Mouse (Mus musculus) liver, postnatal 0 days (tissue): ENCODE data around the gene Nup210l. TPM values are rescaled to one million over a fixed set of nuclear protein-coding genes. Genes with fewer than 3 reads are reported as not detected.

Experiments
- ATAC-seq: fragments of 200-750 bp; cut with Nextera tagmentation; 2 replicates; pipeline ENCODE4 v1.8.0; 2017; ENCODE audit warnings: mild to moderate bottlenecking, moderate library complexity
- DNase-seq: peaks from one replicate; pipeline ENCODE4 v3.0.0-alpha.2; 2016
- H3K27ac ChIP-seq: fragments of 300-500 bp; sonication (generic); 2 replicates; pipeline ENCODE4 v1.5.1; 2014; ENCODE audit warnings: antibody characterized with exemption, moderate library complexity, mild to moderate bottlenecking, low read depth
- H3K27me3 ChIP-seq: fragments of 300-500 bp; sonication (generic); 2 replicates; pipeline ENCODE4 v1.6.1; 2014; ENCODE audit warnings: low read length, control low read depth, mixed read lengths; ENCODE audit not compliant: insufficient read depth
- H3K36me3 ChIP-seq: fragments of 300-500 bp; sonication (generic); replicated peaks from 2 replicates; pipeline ENCODE4 v1.6.1; 2014; ENCODE audit warnings: mild to moderate bottlenecking, control low read depth, low read length, moderate library complexity, mixed read lengths; ENCODE audit not compliant: insufficient read depth
- H3K4me1 ChIP-seq: fragments of 300-500 bp; sonication (generic); 2 replicates; pipeline ENCODE4 v1.6.1; 2014; ENCODE audit warnings: antibody characterized with exemption, mild to moderate bottlenecking, control low read depth; ENCODE audit not compliant: insufficient read depth
- H3K4me2 ChIP-seq: fragments of 300-500 bp; sonication (generic); 2 replicates; pipeline ENCODE4 v1.6.1; 2014; ENCODE audit warnings: low read depth, mild to moderate bottlenecking, low read length, moderate library complexity, mixed read lengths
- H3K4me3 ChIP-seq: fragments of 300-500 bp; sonication (generic); 2 replicates; pipeline ENCODE4 v1.5.1; 2014; ENCODE audit warnings: low read depth, low read length
- H3K9ac ChIP-seq: fragments of 300-500 bp; sonication (generic); replicated peaks from 2 replicates; pipeline ENCODE4 v1.6.1; 2014; ENCODE audit warnings: mild to moderate bottlenecking, moderate library complexity
- H3K9me3 ChIP-seq: fragments of 300-500 bp; sonication (generic); 2 replicates; pipeline ENCODE4 v1.6.1; 2016; ENCODE audit warnings: mild to moderate bottlenecking, control low read depth, low read length, mixed read lengths
- CTCF ChIP-seq: sonication (generic); IDR thresholded peaks from 2 replicates; pipeline ENCODE4 v1.5.1; 2016; ENCODE audit warnings: antibody characterized with exemption, low read depth
- EP300 ChIP-seq: IDR thresholded peaks from 2 replicates; pipeline ENCODE4 v1.6.1; 2016; ENCODE audit warnings: antibody characterized with exemption, low read depth, mild to moderate bottlenecking
- WGBS: fragments of 180-500 bp; shearing (Covaris S2); extraction: QIAGEN DNeasy Blood & Tissue Kit; methylation state at CpG from one replicate; pipeline ENCODE4 v1.1.7; 2014; ENCODE audit not compliant: insufficient replicate concordance; 5-methylcytosine and 5-hydroxymethylcytosine counted together
- polyA plus RNA-seq: library from polyadenylated mRNA; unstranded; fragments of >200 nt; fragmentation: Nextera tagmentation; extraction: Ambion mirVana; gene quantifications from 2 replicates; pipeline ENCODE4 v1.2.1, GENCODE M21; 2015

Nup210l gene
- polyA plus RNA-seq, 1 experiment from 2014 or later: 0.04 TPM

- Histone ChIP-seq H3K4me2 (no peak overlapping the region), H3K4me3 (no peak overlapping the region), H3K27ac (no peak overlapping the region), H3K9ac (no peak overlapping the region), H3K27me3 (no peaks in the 10 kb centered on the region), H3K36me3 (peaks cover 23% of the 10 kb centered on the region), H3K4me1 (no peaks in the 10 kb centered on the region), H3K9me3 (no peaks in the 10 kb centered on the region)
- ATAC-seq (no peak), DNase-seq (no peak)
- no peak for TF ChIP-seq CTCF
- no peak for TF ChIP-seq EP300
- 77% methylated on average over 2 of the region's 2 CpGs for WGBS
Observed at GRCm38 (mm10) chr3:90102239-90102638, 1.7 kb upstream of the Nup210l start.

- no peak overlapping the region for H3K4me2 ChIP-seq
- 68% methylated on average over 2 of the region's 2 CpGs for WGBS
- no peak overlapping the region for H3K27ac ChIP-seq
- no peak overlapping the region for H3K9ac ChIP-seq
- ATAC-seq (no peak), DNase-seq (no peak)
- no peaks in the 10 kb centered on the region for H3K9me3 ChIP-seq
- H3K27me3 ChIP-seq: no peaks in the 10 kb centered on the region
- H3K36me3 ChIP-seq: peaks cover 17% of the 10 kb centered on the region
- no peak for TF ChIP-seq CTCF
- no peak for TF ChIP-seq EP300
- no peak overlapping the region for H3K4me3 ChIP-seq
- no peaks in the 10 kb centered on the region for H3K4me1 ChIP-seq
Observed at GRCm38 (mm10) chr3:90103176-90103575, 756 bp upstream of the Nup210l start.

GRCm38 (mm10) chr3:90111706-90112105, 7.8 kb downstream of the Nup210l start:
- TF ChIP-seq EP300: no peak
- no peak for TF ChIP-seq CTCF
- ATAC-seq (no peak), DNase-seq (no peak)
- Histone ChIP-seq H3K4me3 (no peak overlapping the region), H3K36me3 (no peaks in the 10 kb centered on the region), H3K4me1 (no peaks in the 10 kb centered on the region), H3K9ac (no peak overlapping the region), H3K9me3 (no peaks in the 10 kb centered on the region), H3K27me3 (no peaks in the 10 kb centered on the region), H3K4me2 (no peak overlapping the region), H3K27ac (no peak overlapping the region)
- 58% methylated on average over 2 of the region's 2 CpGs for WGBS

- Histone ChIP-seq H3K4me1 (no peaks in the 10 kb centered on the region), H3K27me3 (no peaks in the 10 kb centered on the region), H3K4me2 (no peak overlapping the region), H3K9me3 (no peaks in the 10 kb centered on the region), H3K27ac (no peak overlapping the region), H3K36me3 (no peaks in the 10 kb centered on the region), H3K9ac (no peak overlapping the region), H3K4me3 (no peak overlapping the region)
- DNase-seq (no peak), ATAC-seq (no peak)
- 83% methylated on average over 2 of the region's 2 CpGs for WGBS
- no peak for TF ChIP-seq EP300
- peak; percentile 31; the same call in 1 of the 2 replicates for TF ChIP-seq CTCF
Observed at GRCm38 (mm10) chr3:90114342-90114741, 10.4 kb downstream of the Nup210l start.

GRCm38 (mm10) chr3:90115526-90115925, 11.6 kb downstream of the Nup210l start:
- no peak overlapping the region for H3K4me3 ChIP-seq
- no peak for DNase-seq

GRCm38 (mm10) chr3:90118132-90118790, 14.3 kb downstream of the Nup210l start:
- Histone ChIP-seq H3K4me2 (no peak overlapping the region), H3K4me1 (no peaks in the 10 kb centered on the region), H3K9me3 (no peaks in the 10 kb centered on the region), H3K9ac (no peak overlapping the region), H3K36me3 (no peaks in the 10 kb centered on the region), H3K27me3 (no peaks in the 10 kb centered on the region), H3K27ac (no peak overlapping the region), H3K4me3 (no peak overlapping the region)
- no peak for DNase-seq
- no peak for ATAC-seq
- TF ChIP-seq EP300 (no peak), CTCF (no peak)
- 86% methylated on average over 13 of the region's 13 CpGs for WGBS

More at GRCm38 (mm10) chr3:90115526-90115925, 11.6 kb downstream of the Nup210l start:
- no peak overlapping the region for H3K4me2 ChIP-seq
- no peaks in the 10 kb centered on the region for H3K27me3 ChIP-seq
- no peaks in the 10 kb centered on the region for H3K4me1 ChIP-seq
- no peaks in the 10 kb centered on the region for H3K36me3 ChIP-seq
- H3K9ac ChIP-seq: no peak overlapping the region
- no peak overlapping the region for H3K27ac ChIP-seq
- no peak for ATAC-seq
- TF ChIP-seq CTCF (no peak), EP300 (no peak)
- WGBS: 70% methylated on average over 3 of the region's 3 CpGs
- no peaks in the 10 kb centered on the region for H3K9me3 ChIP-seq
